Mouse (Mus musculus): ENCODE data around the gene Cxcl12.

DNA sequence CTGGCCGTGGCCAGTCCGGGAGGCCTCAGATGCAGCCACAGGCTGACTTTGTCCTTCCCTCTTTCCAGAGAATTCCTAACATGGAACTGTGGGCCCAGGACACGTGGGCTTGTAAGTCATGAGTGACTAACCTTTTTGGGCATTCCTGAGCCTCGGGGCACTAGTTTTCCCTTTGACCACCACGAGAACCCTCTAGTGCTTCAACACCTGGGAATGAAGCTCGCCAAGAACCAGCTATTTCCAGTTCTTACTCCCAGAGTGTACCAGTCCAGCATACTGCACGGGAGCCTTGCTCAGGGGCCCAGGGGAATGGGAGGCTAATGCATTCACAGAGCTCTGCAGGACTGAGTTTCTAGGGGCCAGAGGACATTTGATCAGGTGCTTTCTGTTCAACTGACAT is 24.3 kb downstream of the Cxcl12 start:
- TF ChIP-seq POLR2A (IDR thresholded peaks at IDR 0.05; ENCODE audit: borderline replicate concordance, control insufficient read depth, low read depth, low read length) (no peak), CTCF (IDR thresholded peaks at IDR 0.05; ENCODE audit: control insufficient read depth, insufficient read depth, low read length) (no peak)

Measured in bone marrow, adult 2 months (tissue).